Mouse (Mus musculus) common myeloid progenitor, adult 5-6 weeks (primary cell): ENCODE data around the gene Ubald1. TPM values are rescaled to one million over a fixed set of nuclear protein-coding genes. Genes with fewer than 3 reads are reported as not detected.

Source experiments
- ATAC-seq: replicated peaks from 2 replicates; pipeline ENCODE4 v1.8.0; 2016; ENCODE audit warnings: low read depth, mild to moderate bottlenecking, moderate TSS enrichment, inconsistent platforms; ENCODE audit not compliant: poor library complexity, severe bottlenecking
- total RNA-seq: library from RNA; stranded (forward); fragments of 200-1000, 187-1606 nt; gene quantifications from 2 replicates; pipeline ENCODE4 v1.2.3, GENCODE M21; 2017

Ubald1 gene
- total RNA-seq, 1 experiment from 2014 or later, result 25.8 TPM

DNA sequence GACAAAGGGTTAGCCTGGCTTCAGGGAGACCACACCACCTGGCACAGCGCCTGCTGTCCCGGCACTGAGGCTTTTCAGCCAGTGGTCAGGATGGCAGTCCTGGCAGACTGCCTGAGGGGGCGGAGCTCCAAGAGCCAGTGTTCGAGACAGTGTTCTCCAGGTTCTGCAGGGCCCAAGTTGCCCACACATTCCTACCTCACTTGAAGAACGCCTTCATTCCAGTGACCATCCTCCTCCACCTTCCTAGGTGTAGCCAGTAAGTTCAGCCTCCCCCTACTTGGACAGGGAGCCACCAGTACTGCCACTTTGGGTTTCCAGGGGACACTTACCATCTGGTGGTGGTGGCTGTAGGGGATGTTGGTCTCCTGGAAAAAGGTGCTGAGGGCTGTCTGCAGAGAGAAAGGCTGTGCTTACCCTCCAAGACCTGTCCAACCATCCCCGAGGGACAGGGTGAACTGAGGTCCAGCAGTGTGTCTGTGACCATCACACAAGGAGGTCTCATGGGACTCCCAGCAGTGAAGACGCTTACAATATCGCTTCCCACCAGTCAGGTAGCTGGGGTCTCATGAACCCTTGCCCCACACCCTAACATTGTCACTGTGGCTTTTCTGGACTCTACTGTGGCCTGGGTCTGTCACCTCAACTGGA, 4.0 kb downstream of the Ubald1 start:
- no peak for ATAC-seq

DNA sequence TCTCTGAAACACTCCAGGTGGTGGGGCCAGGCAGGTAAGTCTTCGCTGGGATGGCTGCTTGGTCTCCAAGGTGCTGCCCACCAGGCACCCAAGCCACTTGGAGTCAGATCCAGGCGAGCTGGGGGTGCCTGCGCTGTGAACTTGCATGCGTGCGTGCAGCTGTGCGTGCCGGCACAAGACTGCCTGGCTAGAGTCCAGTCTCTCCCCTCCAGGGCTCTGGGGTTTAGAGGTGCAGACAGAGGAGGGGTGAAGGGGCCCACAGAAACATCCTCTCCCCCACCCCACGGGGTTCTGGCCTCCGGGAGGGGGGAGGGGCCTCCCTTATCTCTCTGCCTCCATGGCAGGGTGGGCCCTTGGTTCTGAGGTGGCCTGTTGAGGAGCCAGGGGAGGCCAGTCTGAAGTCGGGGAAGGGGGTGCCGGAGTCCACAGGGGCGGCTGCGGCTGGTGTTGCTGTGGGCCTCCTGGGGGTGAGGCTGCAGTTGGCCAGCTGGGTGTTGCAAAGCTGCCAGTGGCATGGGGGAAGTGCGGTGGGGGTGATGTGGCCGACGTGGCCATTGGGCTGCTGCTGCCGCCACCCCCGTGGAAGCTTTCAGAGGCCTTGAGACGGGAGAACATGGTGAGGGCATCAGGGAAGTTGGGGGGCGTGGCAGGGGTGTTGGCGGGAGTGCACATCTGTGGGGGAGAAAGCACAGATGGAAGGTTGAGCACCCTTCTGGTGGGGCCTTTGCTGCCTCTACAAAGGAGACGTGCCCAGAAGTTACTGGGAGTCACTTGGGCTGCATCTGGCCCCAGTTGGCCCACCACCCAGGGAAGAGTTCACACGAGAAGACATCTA, 4.7 kb downstream of the Ubald1 start:
- no peak for ATAC-seq

DNA sequence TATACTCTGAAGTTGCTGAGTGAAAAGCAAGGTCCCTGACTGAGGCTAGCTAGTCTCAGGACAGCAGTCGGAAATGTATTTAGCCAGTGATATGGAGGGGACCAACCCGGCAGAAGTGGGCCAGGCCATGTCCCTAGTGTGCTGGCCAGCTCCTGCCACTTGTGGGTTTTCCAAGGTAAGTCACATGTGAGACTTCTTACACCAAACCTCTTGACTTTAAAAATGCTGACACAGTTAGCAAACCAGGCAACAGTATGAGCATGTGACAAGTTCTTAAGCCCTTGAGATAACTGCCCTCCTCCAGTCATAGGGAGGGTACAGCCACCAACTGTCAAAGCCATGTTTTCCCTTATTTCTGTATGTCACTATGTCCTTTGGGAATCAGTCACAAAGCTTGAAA, 8.2 kb downstream of the Ubald1 start:
- no peak for ATAC-seq

DNA sequence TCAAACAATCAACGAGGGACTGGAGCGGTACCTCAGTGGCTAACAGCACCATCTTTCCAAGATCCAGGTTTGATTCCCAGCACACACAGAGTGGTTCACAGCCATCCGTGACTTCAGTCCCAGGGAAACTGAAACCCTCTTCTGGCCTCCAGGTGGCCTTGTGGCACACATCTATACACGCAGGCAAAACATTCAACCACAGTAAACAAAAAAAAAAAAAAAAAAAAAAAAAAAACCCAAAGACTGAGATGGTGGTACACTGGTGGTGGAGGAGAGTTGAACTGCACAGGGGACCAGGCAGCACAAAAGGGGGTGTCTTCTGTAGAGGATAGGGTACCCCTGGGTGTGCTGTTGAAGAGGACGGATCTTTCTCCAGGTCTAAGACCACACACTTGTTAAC, 9.6 kb downstream of the Ubald1 start:
- ATAC-seq, result no peak

DNA sequence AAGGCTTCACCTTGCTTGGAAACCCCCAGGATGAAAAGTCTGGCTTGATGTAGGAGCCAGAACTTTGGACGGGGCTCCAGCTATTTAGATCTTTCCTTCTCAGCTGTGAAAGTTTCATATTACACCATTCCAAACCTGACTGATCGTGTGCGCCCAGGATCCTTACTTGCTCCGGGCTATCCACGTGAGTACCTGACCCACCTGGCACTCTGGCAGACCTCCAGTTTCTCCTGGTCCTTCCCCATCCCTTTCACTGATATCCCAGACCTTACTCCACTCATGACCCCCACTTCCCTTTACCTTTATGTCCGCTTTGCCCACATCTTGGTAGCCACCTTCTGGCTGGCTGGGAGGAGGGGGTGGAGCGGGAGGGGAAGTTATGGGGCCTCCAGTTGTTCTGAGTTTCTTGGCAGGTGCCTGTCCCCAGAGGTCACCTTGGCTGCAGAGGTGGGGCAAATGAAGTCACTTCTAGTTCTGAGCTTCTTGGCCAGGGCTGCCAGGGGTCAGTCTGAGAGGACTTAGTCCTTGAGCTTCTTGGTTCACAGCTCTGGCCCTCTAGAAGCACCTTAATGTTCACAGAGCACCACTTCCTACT, 13.9 kb downstream of the Ubald1 start:
- ATAC-seq, result no peak

DNA sequence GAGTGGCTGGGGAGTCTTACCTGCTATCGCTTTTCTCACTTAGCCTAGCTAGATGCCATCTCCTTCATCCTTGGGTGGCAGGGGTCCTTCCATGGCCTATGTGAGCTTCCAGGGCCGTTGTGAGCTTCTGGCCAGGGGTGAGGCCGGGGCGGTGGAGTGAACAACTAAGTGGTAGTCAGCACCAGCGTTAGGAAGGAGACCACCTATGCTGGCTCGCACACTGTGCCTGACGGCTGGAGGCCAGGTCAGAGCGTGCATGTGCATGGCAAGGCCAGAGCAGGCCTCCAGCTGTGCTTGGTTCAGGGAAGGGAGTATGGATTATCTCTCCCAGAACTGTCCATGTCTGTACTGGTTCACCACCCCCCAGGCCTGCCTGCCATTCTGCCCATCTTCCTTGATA, 16.4 kb downstream of the Ubald1 start:
- ATAC-seq, result no peak

DNA sequence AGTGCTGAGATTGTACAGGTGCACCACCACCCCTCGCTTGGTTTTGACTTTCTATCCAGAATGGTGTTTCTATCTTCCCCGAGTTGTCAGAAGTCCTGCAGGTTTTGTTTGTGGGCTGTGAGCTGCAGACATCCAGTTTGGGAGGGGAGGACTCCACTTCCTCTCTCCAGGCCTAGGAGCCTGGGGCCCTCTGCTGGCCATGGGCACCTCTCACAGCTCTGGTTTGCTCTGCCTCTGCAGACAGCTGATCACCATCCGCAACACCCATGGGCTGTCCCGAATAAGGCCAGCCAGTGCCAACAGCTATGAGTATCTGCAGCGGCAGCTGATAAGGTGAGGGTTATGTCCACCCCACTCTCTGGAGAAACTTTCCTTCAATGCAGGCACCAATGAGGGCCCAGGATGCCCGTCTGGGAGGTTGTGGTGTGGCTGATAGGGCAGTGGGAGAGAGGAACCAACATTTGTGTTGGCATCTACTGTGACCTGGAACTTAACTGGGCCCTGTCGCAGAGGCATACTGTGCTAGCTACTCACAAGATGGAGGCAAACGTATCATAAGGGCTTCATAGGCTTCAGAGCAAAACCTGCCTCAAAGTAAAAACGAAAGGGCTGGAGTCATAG, 17.1 kb downstream of the Ubald1 start:
- ATAC-seq, result peak; percentile 98

DNA sequence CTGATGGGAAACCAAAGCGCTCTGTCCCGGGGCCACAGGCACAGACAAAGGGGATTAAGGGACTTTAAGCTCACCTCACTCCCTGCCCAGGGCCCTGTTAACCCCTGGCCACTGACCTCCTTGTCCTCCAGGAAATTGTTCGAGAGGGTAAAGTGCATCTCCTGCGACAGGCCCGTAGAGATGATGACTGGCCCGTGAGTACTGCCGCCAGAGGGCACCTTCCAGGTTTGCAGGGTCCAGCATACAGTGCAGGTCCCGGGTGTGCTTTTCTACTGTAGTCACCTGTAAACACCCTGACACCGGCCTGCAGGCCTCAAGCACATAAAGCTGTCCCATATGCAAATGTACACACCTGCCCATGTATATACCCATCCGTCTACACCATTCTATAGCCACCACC, 18.7 kb downstream of the Ubald1 start:
- ATAC-seq, result no peak

DNA sequence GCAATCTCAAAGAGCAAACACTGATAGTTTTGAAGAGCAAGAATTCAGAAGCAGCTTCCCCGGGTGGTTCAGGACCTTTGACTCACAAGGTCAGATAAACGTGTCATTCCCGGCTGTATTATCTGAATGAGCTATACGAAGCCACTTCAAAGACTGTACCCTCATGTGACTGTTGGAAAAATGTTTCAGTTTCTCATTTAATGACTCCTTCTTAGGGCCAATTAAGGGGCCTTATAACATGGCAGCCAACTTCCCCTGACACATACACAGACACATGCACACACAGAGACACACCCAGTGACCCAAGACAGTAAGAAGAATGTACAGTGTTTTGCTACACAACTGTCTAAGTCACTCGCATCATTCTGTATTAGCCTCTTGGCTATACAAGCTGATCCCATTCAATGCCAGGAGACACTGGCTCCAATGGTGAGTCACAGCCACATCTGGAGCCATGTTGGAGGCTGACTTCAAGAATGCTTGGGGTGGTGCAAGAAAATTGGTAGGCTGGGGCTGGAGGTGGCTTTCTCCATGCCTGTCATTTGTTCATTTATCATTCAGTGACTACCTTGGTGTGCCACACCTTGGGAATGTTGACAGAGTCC, 25.0 kb downstream of the Ubald1 start:
- ATAC-seq, result no peak

DNA sequence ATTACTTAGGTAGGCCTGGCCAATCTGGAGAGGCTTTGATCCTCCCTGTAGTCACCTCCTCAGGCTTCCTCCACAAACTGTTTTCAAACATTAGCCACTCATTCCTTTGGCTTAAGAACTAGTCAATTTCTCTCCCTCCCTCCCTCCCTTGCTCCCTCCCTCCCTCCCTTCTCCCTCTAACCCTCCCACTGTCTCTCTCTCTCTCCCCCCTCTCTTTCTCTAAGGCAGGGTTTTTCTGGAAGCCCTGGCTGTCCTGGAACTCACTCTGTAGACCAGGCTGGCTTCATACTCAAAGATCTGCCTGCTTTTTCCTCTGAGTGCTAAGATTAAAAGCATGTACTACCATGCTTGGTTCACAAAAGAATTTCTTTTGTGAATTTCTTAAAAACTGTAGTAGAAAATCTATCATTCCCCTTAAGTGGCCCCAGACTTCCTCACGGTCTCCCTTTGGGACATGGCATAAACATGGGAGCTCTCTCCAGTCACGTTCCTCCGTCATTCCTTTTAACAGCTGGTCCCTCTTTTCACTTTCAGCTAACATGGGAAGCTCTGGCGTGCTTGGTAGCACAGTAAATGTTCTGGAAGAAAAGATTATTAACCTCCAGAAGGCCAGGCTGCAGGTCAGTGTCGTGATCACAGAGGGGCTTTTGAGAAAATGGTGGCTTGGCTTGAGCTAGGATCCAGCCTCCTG, 29.0 kb downstream of the Ubald1 start:
- no peak for ATAC-seq

DNA sequence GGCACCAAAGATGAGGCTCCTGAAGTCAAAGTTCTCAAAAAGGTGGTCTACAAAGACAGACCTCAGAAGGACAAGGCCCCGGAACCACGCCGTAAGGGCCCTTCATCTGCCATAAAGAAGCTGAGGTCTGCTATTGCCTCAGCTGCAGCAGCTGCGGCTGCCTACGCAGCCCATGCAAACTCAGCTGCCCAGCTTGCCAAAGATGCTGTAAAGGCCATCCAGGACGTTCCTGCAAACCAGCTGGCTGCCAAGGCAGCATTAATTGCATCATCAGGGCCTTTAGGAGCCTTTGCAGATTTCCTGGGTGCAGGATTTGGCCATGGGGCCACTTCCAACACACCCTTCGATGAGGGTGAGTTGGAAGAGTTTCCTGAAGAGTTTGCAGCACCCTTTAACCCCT, 29.8 kb downstream of the Ubald1 start:
- ATAC-seq, result no peak

DNA sequence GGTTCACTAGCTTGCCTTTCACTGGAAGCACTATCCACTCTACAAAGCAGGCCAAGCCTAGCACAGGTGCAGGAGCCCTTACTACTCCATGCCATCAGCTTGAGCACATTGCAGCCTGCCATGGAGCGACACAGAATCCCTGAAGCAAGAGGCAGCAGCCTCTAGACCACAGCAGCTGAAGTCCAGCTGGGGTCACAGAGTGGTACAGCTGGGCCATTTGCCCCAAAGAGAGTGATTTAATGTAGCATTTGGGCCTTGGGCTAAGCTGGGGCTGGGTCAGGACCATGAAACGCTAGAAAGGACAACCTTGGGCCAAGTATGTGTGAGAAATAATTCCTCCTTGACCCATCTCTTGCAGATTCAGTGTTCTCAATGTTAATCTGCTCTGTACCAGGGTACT, 32.0 kb downstream of the Ubald1 start:
- ATAC-seq, result no peak

DNA sequence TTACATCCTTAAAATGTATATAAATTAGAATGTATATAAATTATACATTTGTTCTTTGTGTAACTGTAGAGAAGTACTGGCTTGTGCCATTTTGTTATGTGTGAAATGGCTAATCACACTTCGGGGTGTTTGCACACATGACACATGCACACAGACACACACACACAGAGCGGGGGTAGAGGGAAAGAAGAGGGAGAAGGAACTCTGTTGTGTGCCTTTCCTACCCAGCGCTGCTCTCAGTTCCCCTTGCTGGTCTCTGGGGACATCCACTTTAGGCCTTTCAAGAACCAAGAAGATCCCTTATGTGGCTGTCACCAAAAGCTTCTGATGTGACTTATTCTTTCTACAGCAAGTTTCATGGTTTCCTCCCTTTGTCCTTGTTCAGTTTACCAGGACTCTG, 33.1 kb downstream of the Ubald1 start:
- ATAC-seq, result no peak

DNA sequence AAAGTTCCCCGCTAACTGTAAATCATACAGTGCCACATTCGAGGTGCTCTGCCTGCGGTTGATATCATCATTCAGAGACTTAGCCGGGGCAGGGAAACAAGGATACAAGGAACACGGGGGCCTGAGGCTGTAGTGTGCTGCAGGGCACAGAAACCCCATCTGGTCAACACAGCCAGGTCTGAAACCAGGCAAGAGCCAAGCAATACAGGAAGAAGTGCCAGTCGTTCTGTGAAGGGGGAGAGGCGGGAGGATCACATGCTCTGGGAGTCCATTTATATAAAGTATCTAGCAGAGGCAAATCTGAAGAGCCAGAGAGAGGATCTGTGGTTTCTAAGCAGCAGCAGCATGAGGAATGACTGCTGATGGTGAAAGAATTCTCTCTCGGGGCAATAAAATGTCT, 39.9 kb downstream of the Ubald1 start:
- ATAC-seq, result no peak

DNA sequence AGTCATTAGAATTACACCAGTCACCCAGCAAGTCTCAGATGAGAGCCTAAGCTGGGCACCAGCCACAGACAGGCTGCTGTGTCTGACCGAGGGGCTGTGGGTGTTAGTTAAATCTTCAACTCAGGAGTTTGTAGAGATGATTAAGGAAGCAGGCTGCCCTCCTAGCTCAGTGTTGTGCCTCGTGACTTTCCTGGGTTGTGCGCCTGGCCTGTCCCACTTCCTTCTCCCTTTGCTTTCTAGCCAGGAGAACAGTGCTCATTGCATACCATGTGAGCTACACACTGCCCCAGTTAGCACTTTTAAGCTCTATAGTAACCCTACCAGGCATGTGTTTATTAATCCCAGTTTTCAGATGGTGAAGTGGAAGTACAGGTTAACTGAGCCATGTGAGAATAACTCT, 40.6 kb downstream of the Ubald1 start:
- 0 out of 2 replicates have a peak, but pooled peaks have one; percentile 15 for ATAC-seq

DNA sequence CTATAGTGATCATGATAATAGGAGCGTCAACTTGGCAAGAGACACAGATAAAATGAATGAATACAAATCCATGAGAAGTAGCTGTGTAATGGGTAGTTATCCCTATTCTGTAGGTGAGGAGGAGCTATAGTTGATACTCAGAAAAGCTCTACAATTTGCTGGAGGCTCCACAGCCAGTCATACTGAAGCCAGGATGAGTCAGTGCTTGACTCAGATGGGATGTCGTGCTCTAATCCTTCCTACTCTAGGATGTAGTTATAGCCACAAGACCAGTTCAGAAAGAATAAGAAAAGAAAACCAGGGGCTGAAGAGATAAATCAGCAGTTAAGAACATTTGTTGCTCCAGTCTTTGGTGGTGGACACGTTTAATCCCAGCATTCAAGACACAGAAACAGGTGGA, 42.5 kb downstream of the Ubald1 start:
- no peak for ATAC-seq

DNA sequence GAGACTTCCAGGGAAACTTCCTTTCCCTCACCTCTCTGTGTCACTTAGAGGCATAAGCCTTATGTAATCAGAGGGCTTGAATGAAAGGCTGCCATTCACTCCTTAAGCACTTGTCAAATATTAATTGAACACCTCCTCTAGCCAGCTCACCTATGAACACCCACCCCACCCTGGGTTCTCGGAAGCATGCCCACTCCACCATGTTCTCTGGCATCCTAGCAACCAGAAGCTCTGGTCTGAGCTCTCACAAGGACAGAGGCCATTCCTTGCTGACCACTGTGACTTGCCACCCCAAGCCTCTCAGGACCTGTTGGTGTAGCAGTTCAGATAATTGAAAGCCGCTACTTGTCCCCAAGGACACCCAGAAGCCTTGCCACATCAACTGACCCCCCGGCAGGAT, 44.9 kb downstream of the Ubald1 start, which contains the start of gene 4930562C15Rik:
4930562C15Rik (plus strand) TSS at position 226 of the 400 bp plus-strand sequence.
- ATAC-seq, result no peak

DNA sequence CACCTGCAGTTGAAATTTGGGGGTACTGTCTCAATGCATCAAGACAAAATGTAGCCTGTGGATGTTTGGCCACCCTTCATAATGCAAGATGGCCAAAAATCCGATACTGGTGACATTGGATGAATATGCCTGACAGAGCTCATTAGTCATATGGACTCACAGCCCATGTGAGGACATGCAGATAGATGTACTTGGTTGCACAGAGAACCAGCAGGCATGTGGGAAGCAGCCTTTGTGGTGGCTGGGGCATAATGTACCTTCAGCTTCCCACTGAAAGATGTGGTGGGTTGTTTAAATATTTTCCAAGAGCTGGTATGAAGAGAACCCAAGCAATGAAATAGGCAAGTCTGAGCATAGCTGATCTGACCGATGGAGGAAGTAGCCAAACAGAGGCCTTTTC, 46.3 kb downstream of the Ubald1 start:
- no peak for ATAC-seq

DNA sequence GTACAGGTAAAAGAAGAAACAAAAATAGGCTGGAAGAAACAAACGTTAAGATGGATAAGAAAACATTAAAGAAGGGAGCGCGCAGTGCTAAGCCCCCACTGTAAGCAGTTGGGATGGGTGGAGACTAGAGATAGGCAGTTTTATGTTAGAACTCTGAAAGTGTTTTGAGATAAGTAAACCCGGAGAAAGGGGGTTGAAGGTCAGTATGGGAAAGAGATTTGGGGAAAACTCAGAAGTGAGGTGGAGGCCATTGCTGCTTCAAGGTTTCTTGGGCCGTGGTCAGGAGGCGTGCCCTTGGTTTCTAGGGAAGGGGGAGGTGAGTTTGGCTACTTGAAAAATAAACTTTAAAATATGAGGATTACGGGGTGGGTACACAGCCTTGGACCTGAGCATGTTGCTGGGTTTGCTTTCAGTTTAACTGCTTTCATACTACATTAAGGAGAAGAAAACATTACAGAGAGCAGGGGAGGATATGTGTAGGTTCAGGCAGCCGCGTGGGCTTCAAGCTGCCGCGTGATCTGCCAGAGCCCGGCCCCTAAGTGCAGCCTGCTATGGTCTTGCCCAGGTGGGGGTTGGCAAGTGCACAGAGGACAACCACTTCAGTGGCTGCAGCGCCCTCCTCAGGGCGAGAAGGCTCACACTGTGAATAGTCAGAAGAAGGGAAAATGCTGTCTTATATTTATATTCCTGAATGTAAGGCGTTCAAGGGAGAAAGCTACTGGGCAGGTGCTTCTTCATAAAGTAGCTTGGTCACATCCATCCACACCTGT, 48.3 kb downstream of the Ubald1 start:
- no peak; the same call in 1 of the 2 replicates for ATAC-seq
